Mouse (Mus musculus): ENCODE results near the gene Tfrc.

DNA sequence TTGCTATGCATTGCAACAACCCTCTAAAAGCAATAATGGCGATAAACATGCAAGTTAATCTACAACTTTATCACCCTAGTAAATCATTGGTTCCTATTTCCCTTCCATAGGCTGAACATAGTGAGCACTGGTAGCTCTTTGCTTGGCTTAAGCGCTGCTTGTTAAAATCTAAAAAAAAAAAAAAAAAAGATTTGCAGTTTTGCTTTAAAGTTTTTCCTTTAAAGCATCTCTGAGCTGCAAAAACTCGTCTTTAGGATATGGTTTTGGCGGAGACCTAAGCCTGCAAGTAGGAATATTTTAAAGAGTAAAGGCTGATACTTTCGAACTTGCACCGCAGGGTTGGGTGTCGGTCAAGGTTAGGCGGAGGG lies 392 bp upstream of the Tfrc start:
- TF ChIP-seq CTCF (IDR thresholded peaks at IDR 0.05; ENCODE audit: borderline replicate concordance, insufficient read depth, low read length) (no peak), POLR2A (IDR thresholded peaks at IDR 0.05; ENCODE audit: low read depth, low read length) (no peak)
